Mouse (Mus musculus) E14TG2a.4 (cell line): ENCODE measurements at regions not wholly inside any gene's neighbourhood (a gene's known extent, or its start where the extent isn't known, plus 50 kb on each side); places are given as distances from the start of the nearest gene placed in this dataset.

Source experiments
- H3K27me3 ChIP-seq: 2 replicates; pipeline ENCODE4 v1.6.1; 2014; ENCODE audit warnings: low read length, control low read depth; ENCODE audit not compliant: insufficient read depth
- H3K36me3 ChIP-seq: 2 replicates; pipeline ENCODE4 v1.6.1; 2014; ENCODE audit warnings: low read length, control low read depth; ENCODE audit not compliant: insufficient read depth
- H3K4me1 ChIP-seq: replicated peaks from 2 replicates; pipeline ENCODE4 v1.6.1; 2014; ENCODE audit warnings: low read depth, low read length, control low read depth
- H3K4me3 ChIP-seq: replicated peaks from 2 replicates; pipeline ENCODE4 v1.5.1; 2014; ENCODE audit warnings: mild to moderate bottlenecking, low read length
- H3K9me3 ChIP-seq: 2 replicates; pipeline ENCODE4 v1.6.1; 2014; ENCODE audit warnings: low read length, control low read depth
- CTCF ChIP-seq: conservative IDR thresholded peaks from 2 replicates; pipeline ENCODE4 v1.5.1; 2014; ENCODE audit warnings: low read length
- NANOG ChIP-seq: IDR thresholded peaks from 2 replicates; pipeline ENCODE4 v1.6.1; 2014; ENCODE audit warnings: borderline replicate concordance, low read length, mixed read lengths
- POU5F1 ChIP-seq: IDR thresholded peaks from 2 replicates; pipeline ENCODE4 v1.6.1; 2014; ENCODE audit warnings: low read length, borderline replicate concordance

DNA sequence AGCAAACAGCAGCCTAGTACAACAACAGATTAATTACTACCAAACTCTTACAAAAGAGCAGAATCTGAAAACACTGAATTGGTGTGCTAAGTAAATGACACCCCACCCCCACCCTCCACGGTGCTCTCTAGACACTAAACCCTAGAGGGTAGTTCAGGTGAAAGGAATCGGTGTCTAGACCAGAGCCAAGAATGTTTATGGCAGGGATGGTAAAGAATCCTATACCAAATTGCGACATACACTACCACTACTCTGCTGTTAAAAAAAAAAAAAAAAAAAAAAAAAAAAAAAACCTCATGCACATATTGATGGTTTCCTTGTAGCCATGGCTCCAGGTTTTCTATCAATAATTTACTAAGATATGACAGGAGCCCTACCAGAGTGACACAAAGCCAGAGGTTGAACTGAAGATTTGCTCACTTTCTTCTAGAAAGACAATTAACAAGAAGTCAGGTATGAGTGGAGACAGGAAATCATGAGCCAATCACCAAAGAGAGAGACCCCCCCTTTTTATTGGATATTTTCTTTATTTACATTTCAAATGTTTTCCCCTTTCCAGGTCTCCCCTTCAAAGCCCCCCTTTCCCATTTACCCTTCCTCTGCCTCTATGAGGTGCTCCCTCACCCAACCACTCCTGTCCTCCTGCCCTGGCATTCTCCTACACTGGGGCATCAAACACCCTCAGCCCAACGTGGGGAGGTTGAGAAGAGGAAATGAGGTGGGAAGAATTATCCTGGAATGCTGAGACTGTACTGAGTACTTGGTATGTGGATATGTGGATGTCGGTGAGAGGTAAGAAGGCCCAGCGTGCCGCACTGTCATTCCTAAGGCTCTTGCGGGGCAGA is 87.6 kb upstream of the Cerkl start:
- Histone ChIP-seq H3K27me3 (no peaks in the 10 kb centered on the region), H3K36me3 (no peaks in the 10 kb centered on the region), H3K4me3 (no peak overlapping the region), H3K9me3 (0 out of 2 replicates have a peak, but pooled peaks cover 2% of the 10 kb centered on the region), H3K4me1 (0 out of 2 replicates have a peak, but pooled peaks cover 2% of the 10 kb centered on the region)
- no peak for TF ChIP-seq CTCF
- TF ChIP-seq NANOG, result no peak
- TF ChIP-seq POU5F1, result no peak

DNA sequence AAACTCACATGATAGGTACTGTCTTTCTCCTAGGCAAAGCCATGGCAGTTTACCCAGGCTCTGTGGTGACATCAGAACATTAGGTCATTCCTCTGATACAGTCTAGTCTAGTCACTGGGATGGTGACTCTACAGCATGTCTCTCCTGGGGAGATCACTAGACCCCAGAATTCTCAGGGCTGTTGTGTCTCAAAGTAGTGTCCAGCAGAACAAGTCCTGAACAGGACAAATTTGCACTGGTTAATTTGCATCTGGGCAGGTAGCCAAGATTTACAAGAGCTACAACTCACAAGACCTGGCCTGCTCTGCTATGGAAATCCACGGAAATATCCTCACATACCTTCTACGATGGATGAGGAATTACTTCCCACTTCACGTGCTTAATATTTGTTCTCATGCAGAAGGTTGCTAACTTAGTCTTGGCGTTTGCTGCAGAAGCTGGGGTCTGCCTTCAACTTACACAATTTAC is 88.2 kb upstream of the Cerkl start:
- Histone ChIP-seq H3K9me3 (no peaks in the 10 kb centered on the region), H3K4me1 (no peaks in the 10 kb centered on the region), H3K4me3 (no peak overlapping the region), H3K27me3 (no peaks in the 10 kb centered on the region), H3K36me3 (no peaks in the 10 kb centered on the region)
- TF ChIP-seq CTCF, result no peak
- no peak for TF ChIP-seq NANOG
- TF ChIP-seq POU5F1, result no peak

DNA sequence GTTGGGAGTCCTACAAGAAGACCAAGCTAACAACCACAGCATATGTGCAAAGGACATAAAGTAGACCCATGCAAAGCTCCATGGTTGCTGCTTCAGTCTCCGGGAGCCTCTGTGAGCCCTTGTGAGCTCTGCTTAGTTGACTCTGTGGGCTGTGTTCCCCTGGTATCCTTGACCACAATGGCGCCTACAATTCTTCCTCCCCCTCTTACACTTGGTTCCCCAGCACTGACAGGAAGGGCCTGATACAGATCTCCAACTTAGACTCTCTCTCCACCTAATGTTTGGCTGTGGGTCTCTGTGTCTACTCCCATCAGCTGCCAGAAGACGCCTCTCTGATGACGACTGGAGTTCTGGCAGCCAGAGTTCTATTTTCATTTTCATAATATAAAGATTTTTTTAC is 88.9 kb upstream of the Itprid2 start:
- no peaks in the 10 kb centered on the region for H3K27me3 ChIP-seq
- H3K4me3 ChIP-seq, result no peak overlapping the region
- TF ChIP-seq CTCF, result no peak
- TF ChIP-seq POU5F1, result no peak
- no peak for TF ChIP-seq NANOG
- no peaks in the 10 kb centered on the region for H3K9me3 ChIP-seq
- no peaks in the 10 kb centered on the region for H3K4me1 ChIP-seq
- H3K36me3 ChIP-seq, result no peaks in the 10 kb centered on the region

DNA sequence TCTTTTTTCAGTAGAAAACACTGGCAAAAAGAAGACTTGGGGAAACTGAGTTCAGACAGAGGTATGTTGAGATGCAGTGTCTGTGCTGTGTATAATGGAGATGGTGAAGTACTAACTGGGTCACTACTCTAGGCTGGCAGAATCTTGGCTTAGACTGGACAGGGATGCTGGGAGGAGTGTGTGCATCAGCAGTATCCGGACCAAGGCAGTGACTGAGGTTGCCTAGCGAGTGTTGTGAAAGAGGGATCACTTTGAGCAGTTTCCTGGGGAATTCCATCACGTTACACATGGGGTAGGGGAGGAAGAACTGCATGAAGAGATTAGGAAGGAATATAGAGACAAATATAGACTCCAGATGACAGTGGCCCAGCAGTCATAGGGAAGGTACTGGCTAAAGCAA is 87.9 kb upstream of the Itprid2 start:
- no peaks in the 10 kb centered on the region for H3K36me3 ChIP-seq
- H3K9me3 ChIP-seq, result no peaks in the 10 kb centered on the region
- no peaks in the 10 kb centered on the region for H3K27me3 ChIP-seq
- H3K4me3 ChIP-seq, result no peak overlapping the region
- TF ChIP-seq NANOG (no peak), CTCF (no peak), POU5F1 (no peak)
- no peaks in the 10 kb centered on the region for H3K4me1 ChIP-seq

DNA sequence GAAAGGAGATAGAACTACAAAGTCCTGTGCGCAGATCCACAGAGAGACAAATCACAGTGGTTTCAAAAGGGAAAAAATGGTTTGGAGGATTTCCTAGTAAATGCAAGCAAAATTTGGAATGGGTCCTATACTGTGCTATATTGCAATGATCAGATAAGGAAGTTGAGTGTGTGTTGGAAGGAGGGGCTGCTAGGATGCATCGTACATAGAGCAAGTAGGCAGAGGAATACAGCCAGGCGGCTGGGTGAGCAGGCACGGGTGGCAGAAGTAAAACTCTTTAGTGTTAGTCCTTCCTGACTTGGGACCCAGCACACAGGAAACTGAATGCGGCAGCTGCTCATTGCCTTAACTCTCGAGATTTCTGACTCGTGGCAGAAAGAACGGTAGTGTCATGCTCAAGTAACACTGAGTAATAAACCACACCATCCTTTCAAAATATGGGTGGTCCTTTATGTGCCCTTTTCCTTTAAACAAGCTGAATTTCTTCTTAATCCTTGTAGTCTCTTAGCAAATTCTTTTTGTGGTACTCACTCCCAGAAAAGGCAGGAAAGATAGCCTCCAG is 87.0 kb upstream of the Itprid2 start:
- TF ChIP-seq CTCF, result no peak
- TF ChIP-seq NANOG, result no peak
- TF ChIP-seq POU5F1, result no peak
- H3K4me1 ChIP-seq, result no peaks in the 10 kb centered on the region
- H3K27me3 ChIP-seq, result no peaks in the 10 kb centered on the region
- no peaks in the 10 kb centered on the region for H3K36me3 ChIP-seq
- no peak overlapping the region for H3K4me3 ChIP-seq
- H3K9me3 ChIP-seq, result no peaks in the 10 kb centered on the region

DNA sequence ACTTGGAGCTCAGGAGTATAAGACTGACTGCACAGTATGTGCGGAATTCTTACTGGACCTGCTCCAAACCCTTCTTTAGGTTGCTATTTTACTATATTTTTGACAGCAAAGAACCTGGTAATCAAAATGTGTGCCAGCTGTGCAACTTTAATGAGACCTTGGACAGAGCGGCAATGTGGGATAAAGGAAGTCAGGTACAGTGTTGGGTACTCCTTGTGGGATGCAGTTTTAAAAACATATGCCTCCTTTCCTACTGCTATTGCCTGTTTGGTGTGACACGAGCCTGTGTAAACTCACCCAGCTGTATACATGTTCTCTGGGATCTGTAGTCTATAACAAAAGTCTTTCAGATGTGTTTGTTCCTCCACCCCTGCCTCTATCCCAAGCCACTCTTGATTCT is 85.4 kb upstream of the Itprid2 start:
- H3K4me1 ChIP-seq, result no peaks in the 10 kb centered on the region
- H3K36me3 ChIP-seq, result no peaks in the 10 kb centered on the region
- no peaks in the 10 kb centered on the region for H3K9me3 ChIP-seq
- H3K27me3 ChIP-seq, result no peaks in the 10 kb centered on the region
- TF ChIP-seq CTCF (no peak), NANOG (no peak), POU5F1 (no peak)
- H3K4me3 ChIP-seq, result no peak overlapping the region

DNA sequence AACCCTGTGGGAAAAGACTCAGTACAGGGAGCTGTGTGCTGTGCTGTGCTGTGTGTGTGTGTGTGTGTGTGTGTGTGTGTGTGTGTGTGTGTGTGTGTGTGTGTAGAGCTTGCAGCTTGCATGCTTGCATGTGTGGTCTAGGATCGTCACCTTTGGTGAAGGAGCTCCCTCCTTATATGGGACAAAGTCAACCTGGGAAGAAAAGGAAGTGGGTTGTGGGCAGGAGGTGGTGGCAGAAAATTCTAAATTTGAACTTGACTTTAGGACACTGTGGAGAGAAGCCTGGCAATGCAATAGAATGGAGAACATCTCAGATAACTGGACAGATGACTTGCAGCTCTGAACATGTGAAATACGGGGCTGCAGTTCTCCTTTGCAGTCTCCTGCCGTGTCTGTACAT is 84.7 kb upstream of the Itprid2 start:
- Histone ChIP-seq H3K9me3 (no peaks in the 10 kb centered on the region), H3K4me1 (no peaks in the 10 kb centered on the region), H3K27me3 (no peaks in the 10 kb centered on the region), H3K4me3 (no peak overlapping the region), H3K36me3 (no peaks in the 10 kb centered on the region)
- TF ChIP-seq CTCF (no peak), NANOG (no peak), POU5F1 (no peak)

DNA sequence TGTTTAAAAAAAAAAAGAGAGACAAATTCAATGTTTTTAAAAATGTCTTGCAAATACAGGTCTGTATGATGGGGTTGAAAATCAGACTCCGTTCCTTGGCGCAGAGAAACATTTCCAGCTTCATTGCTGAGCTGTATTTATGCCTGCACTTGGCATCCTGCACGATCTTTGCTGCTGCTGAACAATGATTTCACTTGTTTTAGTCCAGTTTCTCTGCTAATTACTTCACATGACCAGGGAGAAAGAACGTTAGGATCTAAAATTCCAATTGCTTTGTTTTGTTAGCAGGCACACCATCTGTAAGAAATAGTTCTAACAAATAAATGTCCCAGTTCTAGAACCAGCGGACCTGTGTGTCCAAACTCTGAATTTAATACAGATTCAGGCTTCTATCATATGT is 82.7 kb upstream of the Itprid2 start:
- no peaks in the 10 kb centered on the region for H3K27me3 ChIP-seq
- H3K36me3 ChIP-seq, result no peaks in the 10 kb centered on the region
- no peak for TF ChIP-seq NANOG
- no peak for TF ChIP-seq POU5F1
- no peak overlapping the region for H3K4me3 ChIP-seq
- H3K4me1 ChIP-seq, result no peaks in the 10 kb centered on the region
- H3K9me3 ChIP-seq, result no peaks in the 10 kb centered on the region
